Mouse (Mus musculus) embryonic facial prominence, embryonic 12.5 days (tissue): Measurements from ENCODE around the gene Fam126b. TPM values are rescaled to one million over a fixed set of nuclear protein-coding genes. Genes with fewer than 3 reads are reported as not detected.
"Not testable (repeated sequence)": the region's sequence is repeated elsewhere in the genome, so short reads cannot be mapped to it uniquely, and the experiment has no call there.

Source experiments
- ATAC-seq: fragments of 200-750 bp; cut with Nextera tagmentation; 2 replicates; pipeline ENCODE4 v1.8.0; 2017; ENCODE audit not compliant: insufficient number of reproducible peaks, insufficient read depth, low FRiP score, low TSS enrichment
- H3K27ac ChIP-seq: fragments of 300-500 bp; sonication (generic); 2 replicates; pipeline ENCODE4 v1.5.1; 2016; ENCODE audit warnings: mild to moderate bottlenecking
- H3K27me3 ChIP-seq: fragments of 300-500 bp; sonication (generic); 2 replicates; pipeline ENCODE4 v1.6.1; 2016; ENCODE audit warnings: mild to moderate bottlenecking, moderate library complexity
- H3K36me3 ChIP-seq: fragments of 300-500 bp; sonication (generic); 2 replicates; pipeline ENCODE4 v1.6.1; 2016; ENCODE audit warnings: mild to moderate bottlenecking
- H3K4me1 ChIP-seq: fragments of 300-500 bp; sonication (generic); 2 replicates; pipeline ENCODE4 v1.6.1; 2016
- H3K4me2 ChIP-seq: fragments of 300-500 bp; sonication (generic); replicated peaks from 2 replicates; pipeline ENCODE4 v1.6.1; 2016; ENCODE audit warnings: mild to moderate bottlenecking, moderate library complexity
- H3K4me3 ChIP-seq: fragments of 300-500 bp; sonication (generic); 2 replicates; pipeline ENCODE4 v1.5.1; 2016; ENCODE audit warnings: mild to moderate bottlenecking
- H3K9ac ChIP-seq: fragments of 300-500 bp; sonication (generic); 2 replicates; pipeline ENCODE4 v1.6.1; 2016; ENCODE audit warnings: mild to moderate bottlenecking, moderate library complexity
- H3K9me3 ChIP-seq: fragments of 300-500 bp; sonication (generic); 2 replicates; pipeline ENCODE4 v1.6.1; 2016; ENCODE audit warnings: mild to moderate bottlenecking, moderate library complexity
- WGBS: fragments of 180-500 bp; shearing (Covaris S2); methylation state at CpG from one replicate; pipeline ENCODE4 v1.1.7; 2016; 5-methylcytosine and 5-hydroxymethylcytosine counted together
- polyA plus RNA-seq: library from polyadenylated mRNA; unstranded; fragments of >200 nt; fragmentation: Nextera tagmentation; extraction: Ambion mirVana; gene quantifications from 2 replicates; pipeline ENCODE4 v1.2.1, GENCODE M21; 2016

Gene Fam126b
- 8.1 and 9.3 TPM in 2 replicates for polyA plus RNA-seq

- peak within 1 kb of the TSS; percentile 77 for H3K27ac ChIP-seq
Observed at GRCm38 (mm10) chr1:58586171-58586997, at the start of gene Fam126b, which contains the start of gene Ndufb3. Gene Fam126b, minus strand, starts transcription at chr1:58586323. Gene Ndufb3, plus strand, starts transcription at chr1:58586384.

GRCm38 (mm10) chr1:58628847-58629246, 42.7 kb upstream of the Fam126b start:
- not testable (repeated sequence) for H3K9me3 ChIP-seq
- WGBS: 82% methylated on average over 2 of the region's 2 CpGs

More at GRCm38 (mm10) chr1:58586171-58586997, at the start of gene Fam126b, which contains the start of gene Ndufb3:
- Histone ChIP-seq H3K4me1 (peaks cover 9% of the 10 kb centered on the region; the same call in 1 of the 2 replicates), H3K9ac (peak within 1 kb of the TSS; percentile 78), H3K4me3 (peak within 1 kb of the TSS; percentile 74), H3K9me3 (no peaks in the 10 kb centered on the region), H3K27me3 (no peaks in the 10 kb centered on the region), H3K36me3 (peaks cover 6% of the 10 kb centered on the region; the same call in 1 of the 2 replicates), H3K4me2 (peak within 1 kb of the TSS; percentile 74)
- WGBS: under 1% methylated on average over 41 of the region's 41 CpGs
- ATAC-seq: peak; percentile 92

GRCm38 (mm10) chr1:58621996-58622748, 36.0 kb upstream of the Fam126b start:
- 54% methylated on average over 7 of the region's 7 CpGs for whole genome bisulfite sequencing
- Histone ChIP-seq H3K36me3 (no peaks in the 10 kb centered on the region), H3K9ac (no peak overlapping the region), H3K4me3 (no peak overlapping the region), H3K4me2 (no peak overlapping the region), H3K27me3 (no peaks in the 10 kb centered on the region), H3K9me3 (no peaks in the 10 kb centered on the region), H3K27ac (no peak overlapping the region), H3K4me1 (no peaks in the 10 kb centered on the region)
- ATAC-seq: no peak

More at GRCm38 (mm10) chr1:58628847-58629246, 42.7 kb upstream of the Fam126b start:
- not testable (repeated sequence) for H3K4me3 ChIP-seq, H3K27me3 ChIP-seq, H3K27ac ChIP-seq, H3K9ac ChIP-seq, ATAC-seq, H3K4me1 ChIP-seq, H3K36me3 ChIP-seq, H3K4me2 ChIP-seq

GRCm38 (mm10) chr1:58621251-58621650, 35.1 kb upstream of the Fam126b start:
- no peak overlapping the region for H3K27ac ChIP-seq
- 82% methylated on average over 3 of the region's 3 CpGs for WGBS
- H3K4me1 ChIP-seq: no peaks in the 10 kb centered on the region
- no peak overlapping the region for H3K9ac ChIP-seq
- H3K4me3 ChIP-seq: no peak overlapping the region
- no peak overlapping the region for H3K4me2 ChIP-seq
- no peaks in the 10 kb centered on the region for H3K36me3 ChIP-seq
- H3K9me3 ChIP-seq: no peaks in the 10 kb centered on the region
- no peaks in the 10 kb centered on the region for H3K27me3 ChIP-seq
- ATAC-seq: no peak

- Histone ChIP-seq H3K27ac (no peak overlapping the region), H3K27me3 (no peaks in the 10 kb centered on the region), H3K9me3 (no peaks in the 10 kb centered on the region), H3K4me3 (no peak overlapping the region), H3K9ac (no peak overlapping the region), H3K4me2 (no peak overlapping the region), H3K4me1 (no peaks in the 10 kb centered on the region), H3K36me3 (no peaks in the 10 kb centered on the region)
- 82% methylated on average over 2 of the region's 2 CpGs for whole genome bisulfite sequencing
- ATAC-seq: no peak
Observed at GRCm38 (mm10) chr1:58618766-58619165, 32.6 kb upstream of the Fam126b start.

- H3K9me3 ChIP-seq: no peaks in the 10 kb centered on the region
- 76% methylated on average over 6 of the region's 6 CpGs for WGBS
- H3K27ac ChIP-seq: no peak overlapping the region
- H3K27me3 ChIP-seq: no peaks in the 10 kb centered on the region
- no peak overlapping the region for H3K4me3 ChIP-seq
- ATAC-seq: no peak
- no peak overlapping the region for H3K4me2 ChIP-seq
- H3K36me3 ChIP-seq: no peaks in the 10 kb centered on the region
- no peak overlapping the region for H3K9ac ChIP-seq
- H3K4me1 ChIP-seq: no peaks in the 10 kb centered on the region
Observed at GRCm38 (mm10) chr1:58617978-58618668, 32.0 kb upstream of the Fam126b start.

GRCm38 (mm10) chr1:58617076-58617475, 31.0 kb upstream of the Fam126b start:
- Histone ChIP-seq H3K27me3 (no peaks in the 10 kb centered on the region), H3K27ac (no peak overlapping the region), H3K36me3 (no peaks in the 10 kb centered on the region), H3K9ac (no peak overlapping the region), H3K9me3 (no peaks in the 10 kb centered on the region), H3K4me2 (no peak overlapping the region), H3K4me1 (no peaks in the 10 kb centered on the region), H3K4me3 (no peak overlapping the region)
- ATAC-seq: no peak
- WGBS: 66% methylated on average over 5 of the region's 5 CpGs

GRCm38 (mm10) chr1:58616176-58616575, 30.1 kb upstream of the Fam126b start:
- H3K4me1 ChIP-seq: no peaks in the 10 kb centered on the region
- H3K27ac ChIP-seq: no peak overlapping the region
- no peak overlapping the region for H3K4me2 ChIP-seq
- H3K36me3 ChIP-seq: no peaks in the 10 kb centered on the region
- no peaks in the 10 kb centered on the region for H3K9me3 ChIP-seq
- no peak overlapping the region for H3K4me3 ChIP-seq
- WGBS: 69% methylated on average over 3 of the region's 3 CpGs
- H3K9ac ChIP-seq: no peak overlapping the region
- no peaks in the 10 kb centered on the region for H3K27me3 ChIP-seq
- ATAC-seq: no peak

- no peak overlapping the region for H3K4me3 ChIP-seq
- H3K4me1 ChIP-seq: no peaks in the 10 kb centered on the region
- H3K36me3 ChIP-seq: no peaks in the 10 kb centered on the region
- no peaks in the 10 kb centered on the region for H3K9me3 ChIP-seq
- 88% methylated on average over 4 of the region's 4 CpGs for WGBS
- no peak overlapping the region for H3K9ac ChIP-seq
- H3K4me2 ChIP-seq: no peak overlapping the region
- H3K27me3 ChIP-seq: no peaks in the 10 kb centered on the region
- ATAC-seq: no peak
- no peak overlapping the region for H3K27ac ChIP-seq
Observed at GRCm38 (mm10) chr1:58615146-58615545, 29.0 kb upstream of the Fam126b start.

GRCm38 (mm10) chr1:58614424-58614823, 28.3 kb upstream of the Fam126b start:
- Histone ChIP-seq H3K36me3 (no peaks in the 10 kb centered on the region), H3K9ac (no peak overlapping the region), H3K4me3 (no peak overlapping the region), H3K9me3 (no peaks in the 10 kb centered on the region), H3K4me1 (no peaks in the 10 kb centered on the region), H3K4me2 (no peak overlapping the region), H3K27ac (no peak overlapping the region), H3K27me3 (no peaks in the 10 kb centered on the region)
- ATAC-seq: no peak
- 62% methylated on average over 3 of the region's 3 CpGs for WGBS

- no peak for ATAC-seq
- 81% methylated on average over 6 of the region's 6 CpGs for WGBS
- H3K4me2 ChIP-seq: no peak overlapping the region
- H3K9ac ChIP-seq: no peak overlapping the region
- H3K36me3 ChIP-seq: no peaks in the 10 kb centered on the region
- no peak overlapping the region for H3K27ac ChIP-seq
- no peaks in the 10 kb centered on the region for H3K4me1 ChIP-seq
- H3K9me3 ChIP-seq: no peaks in the 10 kb centered on the region
- no peak overlapping the region for H3K4me3 ChIP-seq
- no peaks in the 10 kb centered on the region for H3K27me3 ChIP-seq
Observed at GRCm38 (mm10) chr1:58613786-58614185, 27.7 kb upstream of the Fam126b start.
